Mouse (Mus musculus): ENCODE measurements at regions not wholly inside any gene's neighbourhood (a gene's known extent, or its start where the extent isn't known, plus 50 kb on each side); places are given as distances from the start of the nearest gene placed in this dataset.
A peak's percentile ranks its signal among the peaks of the same experiment; 100 is the strongest.

GRCm38 (mm10) chr6:103312935-103313334 is 197.5 kb upstream of the Chl1 start:
- DNase-seq = no peak

- no peak for DNase-seq
Measured at GRCm38 (mm10) chr6:103318081-103318480, 192.3 kb upstream of the Chl1 start.

- DNase-seq = no peak
Measured at GRCm38 (mm10) chr6:103318677-103319359, 191.6 kb upstream of the Chl1 start.

GRCm38 (mm10) chr6:103319964-103320363 is 190.4 kb upstream of the Chl1 start:
- DNase-seq = no peak

- no peak for DNase-seq
Measured at GRCm38 (mm10) chr6:103320550-103320949, 189.8 kb upstream of the Chl1 start.

GRCm38 (mm10) chr6:103321058-103321457 is 189.3 kb upstream of the Chl1 start:
- no peak for DNase-seq

DNA sequence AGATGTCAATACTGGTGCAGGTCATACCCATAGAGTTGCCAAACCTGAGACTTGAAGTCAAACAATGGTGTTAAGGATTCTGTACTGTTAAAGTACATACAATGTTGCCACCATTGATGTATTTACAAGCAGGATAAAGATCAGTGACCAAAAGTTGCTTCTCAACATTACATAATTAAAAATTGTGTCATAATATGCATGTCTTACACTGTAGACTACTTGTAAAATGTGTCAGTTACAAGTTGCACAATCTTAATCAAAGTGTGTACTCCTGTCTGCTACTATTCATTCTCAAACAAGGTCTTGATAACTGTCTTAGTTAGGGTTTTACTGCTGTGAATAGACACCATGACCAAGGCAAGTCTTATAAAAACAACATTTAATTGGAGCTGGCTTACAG is 187.9 kb upstream of the Chl1 start:
- no peak for DNase-seq

DNA sequence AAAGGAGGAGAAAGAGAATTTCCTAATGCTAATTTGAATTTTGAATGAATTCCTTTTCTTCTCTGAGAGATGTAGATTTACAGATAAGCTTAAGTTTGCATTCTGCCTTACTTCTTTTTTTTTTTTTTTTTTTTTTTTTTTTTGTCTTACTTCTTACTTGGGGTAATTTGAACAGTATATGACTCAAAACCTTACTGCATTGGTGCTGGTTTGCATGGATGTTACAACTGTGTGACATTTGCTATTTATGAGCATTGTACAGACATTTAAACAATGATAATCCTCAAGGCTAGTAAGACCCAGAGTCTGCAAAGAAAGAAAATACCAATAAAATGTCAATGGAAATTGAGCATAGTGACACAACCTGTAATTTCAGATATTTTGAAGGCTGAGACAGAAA is 174.7 kb upstream of the Chl1 start:
- no peak for DNase-seq

DNA sequence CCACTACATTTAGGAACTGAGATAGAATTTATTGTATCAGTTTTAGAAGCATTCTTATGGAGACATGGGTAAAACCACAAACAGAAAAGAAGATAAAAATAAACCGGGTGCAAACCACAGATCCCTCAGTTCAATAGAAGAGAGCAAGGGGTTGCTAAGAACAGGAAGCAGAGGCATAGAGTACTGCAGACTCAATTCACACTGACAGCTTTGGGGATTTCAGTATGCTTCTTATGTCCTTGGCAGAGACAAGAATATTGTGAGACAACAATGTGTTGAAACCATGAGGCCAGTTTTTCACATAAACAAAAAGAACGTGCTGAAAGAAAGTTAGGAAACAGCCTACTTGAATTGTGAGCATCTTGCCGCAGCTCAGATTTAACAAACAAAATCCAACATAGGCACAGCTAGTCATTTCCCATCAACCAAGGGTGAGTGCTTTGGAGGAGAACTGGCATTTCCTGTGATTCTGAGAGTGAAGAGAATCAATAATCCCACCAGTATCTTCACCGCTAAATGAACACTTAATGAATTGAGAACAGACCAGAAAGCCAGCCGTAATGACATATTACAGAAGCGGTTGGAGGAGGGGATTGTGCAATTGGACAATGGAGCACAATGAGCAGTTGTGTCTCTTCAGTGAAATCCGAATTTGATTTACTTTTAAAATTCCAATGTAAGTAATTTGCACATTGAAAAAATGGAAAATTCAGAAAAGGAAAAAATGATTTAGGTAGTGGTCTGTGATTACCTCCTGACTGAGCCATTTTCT is 170.2 kb upstream of the Chl1 start:
- DNase-seq = no peak

- no peak for DNase-seq
Measured at GRCm38 (mm10) chr6:103343515-103343914, 166.9 kb upstream of the Chl1 start.

DNA sequence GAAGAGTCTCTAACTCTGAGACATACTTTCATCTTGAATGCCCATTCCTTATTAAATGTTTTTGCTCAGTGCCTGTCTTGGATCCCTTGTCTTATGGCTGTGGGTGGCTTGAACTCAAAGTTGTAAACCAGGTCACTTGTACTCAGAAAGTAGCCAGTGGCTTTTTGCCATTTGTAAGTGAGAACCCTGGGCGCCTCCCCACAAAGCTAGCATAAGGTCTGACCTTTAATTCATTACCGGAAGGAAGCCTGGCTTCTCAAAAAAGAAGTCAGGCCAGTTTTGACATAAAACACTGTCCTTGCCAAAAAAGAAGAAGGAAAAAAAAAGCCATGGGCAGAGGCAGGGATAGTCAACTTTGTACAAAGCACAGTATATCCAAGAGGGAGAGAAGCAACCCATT is 166.0 kb upstream of the Chl1 start:
- DNase-seq = no peak

DNA sequence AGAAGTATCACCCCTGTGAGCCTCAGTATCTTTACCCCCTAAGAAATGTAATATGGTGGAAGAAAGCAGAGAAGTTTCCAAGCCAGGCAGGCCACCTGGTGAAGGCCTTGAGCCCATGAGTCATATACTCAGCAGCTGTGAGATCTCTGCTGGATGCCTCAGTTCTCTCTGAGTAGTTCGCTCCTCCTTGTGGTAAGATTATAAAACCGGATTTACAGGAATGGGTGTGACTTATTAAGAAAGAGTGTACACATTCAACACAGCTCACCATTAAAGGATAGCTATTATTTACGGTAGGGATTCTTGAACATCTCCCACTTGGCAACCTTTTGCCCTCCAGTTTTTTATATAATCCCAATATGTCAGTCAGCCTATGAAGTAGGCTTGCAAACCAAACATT is 165.2 kb upstream of the Chl1 start:
- DNase-seq = no peak

- DNase-seq = peak in 1 of 2 experiments; percentile 16
Measured at GRCm38 (mm10) chr6:103352405-103353124, 157.8 kb upstream of the Chl1 start.

DNA sequence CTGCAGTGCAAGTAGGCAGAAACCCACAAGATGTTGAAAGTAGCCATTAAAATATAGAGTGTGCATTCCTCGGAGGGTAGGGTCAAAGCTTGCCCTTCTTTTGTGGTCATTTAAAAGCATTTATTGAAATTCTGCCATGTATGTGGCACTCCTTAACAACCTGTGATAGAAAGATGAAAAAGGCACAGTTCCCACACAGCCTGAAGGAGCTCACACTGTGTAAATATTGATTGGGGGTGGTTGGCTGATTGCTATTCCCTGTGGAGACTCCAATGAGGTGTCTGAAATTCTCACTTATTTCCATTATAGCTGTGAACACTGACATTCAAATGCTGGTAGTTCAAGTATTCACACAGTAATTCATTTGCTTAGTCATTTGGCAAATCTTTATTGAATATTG is 157.0 kb upstream of the Chl1 start:
- no peak for DNase-seq

GRCm38 (mm10) chr6:103366782-103367491 is 143.4 kb upstream of the Chl1 start:
- DNase-seq = no peak

DNA sequence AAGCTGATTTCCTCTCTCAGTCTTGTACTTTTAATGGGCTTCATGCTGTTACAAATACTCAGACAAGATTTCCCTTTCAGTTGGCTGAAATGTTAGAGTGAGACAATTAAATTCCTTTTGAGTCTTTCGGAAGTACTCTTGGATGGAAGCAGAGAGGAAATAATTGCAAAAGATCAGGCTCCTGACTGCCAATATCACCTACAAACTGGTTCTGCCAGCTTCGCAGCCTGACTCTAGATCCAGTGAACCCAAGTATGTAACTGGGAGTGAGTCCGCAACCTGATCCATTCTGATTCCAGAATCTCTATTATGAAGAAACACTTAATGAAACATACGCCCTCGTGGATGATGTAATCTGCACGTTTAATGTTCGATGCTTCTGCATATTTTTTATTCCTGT is 135.4 kb upstream of the Chl1 start:
- no peak for DNase-seq

GRCm38 (mm10) chr6:103377277-103377676 is 133.1 kb upstream of the Chl1 start:
- no peak for DNase-seq

GRCm38 (mm10) chr6:103378047-103378446 is 132.3 kb upstream of the Chl1 start:
- no peak for DNase-seq

GRCm38 (mm10) chr6:103381030-103381429 is 129.4 kb upstream of the Chl1 start:
- DNase-seq = peak; percentile 12 to 19

- DNase-seq = no peak
Measured at GRCm38 (mm10) chr6:103381930-103382329, 128.5 kb upstream of the Chl1 start.

DNA sequence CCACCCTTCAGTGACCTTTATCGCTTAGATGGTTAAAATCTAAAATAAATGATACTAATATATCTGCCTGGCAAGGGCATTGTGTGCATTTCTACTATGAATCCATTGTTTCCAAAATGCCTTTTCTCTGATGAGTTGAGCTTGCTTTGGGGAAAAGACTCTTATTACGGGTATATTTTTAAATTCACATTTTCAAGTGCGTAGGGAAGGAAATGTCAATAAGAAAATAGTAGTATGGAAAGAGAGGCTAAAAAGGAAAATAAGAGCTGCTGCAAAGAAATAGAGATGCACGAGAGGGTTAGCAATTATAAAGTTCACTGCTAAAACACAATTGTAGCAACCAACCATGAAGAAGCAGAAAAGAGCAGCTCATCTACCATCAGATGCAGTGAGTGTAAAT is 123.8 kb upstream of the Chl1 start:
- no peak for DNase-seq

DNA sequence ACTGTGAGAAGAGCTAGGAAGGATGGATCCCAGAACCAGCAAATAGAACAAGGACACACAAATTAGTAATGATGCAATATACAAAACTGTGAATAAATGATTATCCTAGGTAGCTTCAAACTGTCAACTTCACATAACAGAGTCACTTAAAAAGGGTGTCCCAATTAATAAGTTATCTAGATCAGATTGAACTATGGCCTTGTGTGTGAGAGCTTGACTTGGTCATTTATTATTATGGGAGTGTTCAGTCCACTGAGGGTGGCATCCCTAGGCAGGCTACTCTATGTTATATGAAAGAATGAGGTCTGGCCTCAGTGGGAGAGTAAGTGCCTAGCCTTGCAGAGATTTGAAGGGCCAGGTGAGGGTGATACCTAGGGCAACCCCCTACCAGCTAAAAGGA is 104.4 kb upstream of the Chl1 start:
- DNase-seq = no peak

GRCm38 (mm10) chr6:103414888-103415287 is 95.5 kb upstream of the Chl1 start:
- no peak for DNase-seq

Data from cerebellum, postnatal 10 days (tissue).